Mouse (Mus musculus) hindbrain, embryonic 16.5 days (tissue): ENCODE results near the gene Gpr155. TPM values are rescaled to one million over a fixed set of nuclear protein-coding genes. Genes with fewer than 3 reads are reported as not detected.

Experiments
- ATAC-seq: fragments of 200-750 bp; cut with Nextera tagmentation; 2 replicates; pipeline ENCODE4 v1.8.0; 2017; ENCODE audit warnings: moderate TSS enrichment, moderate library complexity
- H3K27ac ChIP-seq: fragments of 300-500 bp; sonication (generic); 2 replicates; pipeline ENCODE4 v1.5.1; 2014; ENCODE audit warnings: low read depth, mild to moderate bottlenecking, control low read depth, low read length, moderate library complexity
- H3K27me3 ChIP-seq: fragments of 300-500 bp; sonication (generic); replicated peaks from 2 replicates; pipeline ENCODE4 v1.6.1; 2014; ENCODE audit warnings: low read length; ENCODE audit not compliant: control insufficient read depth, insufficient read depth
- H3K36me3 ChIP-seq: fragments of 300-500 bp; sonication (generic); 2 replicates; pipeline ENCODE4 v1.6.1; 2014; ENCODE audit warnings: mild to moderate bottlenecking, low read length, moderate library complexity, mixed read lengths; ENCODE audit not compliant: control insufficient read depth, insufficient read depth
- H3K4me1 ChIP-seq: fragments of 300-500 bp; sonication (generic); 2 replicates; pipeline ENCODE4 v1.6.1; 2014; ENCODE audit warnings: low read depth, low read length; ENCODE audit not compliant: control insufficient read depth, insufficient read depth
- H3K4me2 ChIP-seq: fragments of 300-500 bp; sonication (generic); 2 replicates; pipeline ENCODE4 v1.6.1; 2014; ENCODE audit warnings: mild to moderate bottlenecking, low read length, control low read depth, moderate library complexity
- H3K4me3 ChIP-seq: fragments of 300-500 bp; sonication (generic); 2 replicates; pipeline ENCODE4 v1.5.1; 2014; ENCODE audit warnings: mild to moderate bottlenecking, low read length, control low read depth, moderate library complexity
- H3K9ac ChIP-seq: fragments of 300-500 bp; sonication (generic); 2 replicates; pipeline ENCODE4 v1.6.1; 2014; ENCODE audit warnings: low read depth, mild to moderate bottlenecking, control low read depth, low read length, moderate library complexity
- H3K9me3 ChIP-seq: fragments of 300-500 bp; sonication (generic); 2 replicates; pipeline ENCODE4 v1.6.1; 2014; ENCODE audit warnings: mild to moderate bottlenecking, low read length, moderate library complexity; ENCODE audit not compliant: control insufficient read depth
- WGBS: fragments of 180-500 bp; shearing (Covaris S2); extraction: QIAGEN DNeasy Blood & Tissue Kit; methylation state at CpG from one replicate; pipeline ENCODE4 v1.1.7; 2014; 5-methylcytosine and 5-hydroxymethylcytosine counted together
- polyA plus RNA-seq: library from polyadenylated mRNA; unstranded; fragments of >200 nt; fragmentation: Nextera tagmentation; extraction: Ambion mirVana; gene quantifications from 2 replicates; pipeline ENCODE4 v1.2.1, GENCODE M21; 2015

Gene Gpr155
- polyA plus RNA-seq, 1 experiment from 2014 or later = 14.6 TPM

- Histone ChIP-seq H3K27me3 (no peaks in the 10 kb centered on the region), H3K36me3 (no peaks in the 10 kb centered on the region), H3K27ac (no peak overlapping the region), H3K4me2 (no peak overlapping the region), H3K9me3 (no peaks in the 10 kb centered on the region), H3K4me3 (no peak overlapping the region), H3K4me1 (no peaks in the 10 kb centered on the region), H3K9ac (no peak overlapping the region)
- no peak for ATAC-seq
- WGBS = 90% methylated on average over 5 of the region's 5 CpGs
Measured at GRCm38 (mm10) chr2:73319218-73319617, 67.2 kb downstream of the Gpr155 start.

GRCm38 (mm10) chr2:73317426-73317825 is 68.9 kb downstream of the Gpr155 start:
- Histone ChIP-seq H3K4me2 (no peak overlapping the region), H3K4me1 (peaks cover 3% of the 10 kb centered on the region), H3K27me3 (no peaks in the 10 kb centered on the region), H3K4me3 (no peak overlapping the region), H3K27ac (no peak overlapping the region), H3K9me3 (no peaks in the 10 kb centered on the region), H3K9ac (no peak overlapping the region), H3K36me3 (no peaks in the 10 kb centered on the region)
- ATAC-seq = no peak
- 91% methylated on average over 9 of the region's 9 CpGs for WGBS

GRCm38 (mm10) chr2:73314311-73314710 is 72.1 kb downstream of the Gpr155 start:
- Histone ChIP-seq H3K36me3 (peaks cover 7% of the 10 kb centered on the region; the same call in 1 of the 2 replicates), H3K27me3 (no peaks in the 10 kb centered on the region), H3K4me3 (no peak overlapping the region), H3K9ac (no peak overlapping the region), H3K27ac (no peak overlapping the region), H3K4me1 (peaks cover 12% of the 10 kb centered on the region), H3K4me2 (no peak overlapping the region), H3K9me3 (no peaks in the 10 kb centered on the region)
- ATAC-seq = no peak
- 92% methylated on average over 3 of the region's 3 CpGs for WGBS

- ATAC-seq = peak; percentile 21; the same call in 1 of the 2 replicates
- H3K27ac ChIP-seq = no peak overlapping the region; the same call in 1 of the 2 replicates
- peaks cover 13% of the 10 kb centered on the region for H3K36me3 ChIP-seq
- no peaks in the 10 kb centered on the region for H3K9me3 ChIP-seq
- 43% methylated on average over 14 of the region's 14 CpGs for WGBS
- H3K4me3 ChIP-seq = peak overlapping the region; percentile 76
- peaks cover 12% of the 10 kb centered on the region for H3K4me1 ChIP-seq
- peak overlapping the region; percentile 61 for H3K4me2 ChIP-seq
- peak overlapping the region; percentile 72 for H3K9ac ChIP-seq
- no peaks in the 10 kb centered on the region for H3K27me3 ChIP-seq
Measured at GRCm38 (mm10) chr2:73313117-73313501, 73.3 kb downstream of the Gpr155 start.

GRCm38 (mm10) chr2:73312152-73313116 is 73.9 kb downstream of the Gpr155 start, which contains the start of the genes Scrn3 and Cir1:
Scrn3 (plus strand) TSS chr2:73312601.
Cir1 (minus strand) TSS chr2:73312701.
- Histone ChIP-seq H3K4me1 (peaks cover 12% of the 10 kb centered on the region), H3K27ac (peak within 1 kb of the TSS; percentile 83), H3K4me2 (peak within 1 kb of the TSS; percentile 90), H3K9me3 (no peaks in the 10 kb centered on the region), H3K4me3 (peak within 1 kb of the TSS; percentile 76), H3K27me3 (no peaks in the 10 kb centered on the region), H3K9ac (peak within 1 kb of the TSS; percentile 72), H3K36me3 (peaks cover 14% of the 10 kb centered on the region)
- ATAC-seq = peak; percentile 99
- WGBS = under 1% methylated on average over 64 of the region's 64 CpGs

GRCm38 (mm10) chr2:73306006-73306405 is 80.4 kb downstream of the Gpr155 start:
- H3K27me3 ChIP-seq = no peaks in the 10 kb centered on the region
- peaks cover 32% of the 10 kb centered on the region for H3K36me3 ChIP-seq
- no peak overlapping the region for H3K27ac ChIP-seq
- H3K4me2 ChIP-seq = no peak overlapping the region
- H3K4me1 ChIP-seq = peaks cover under 1% of the 10 kb centered on the region; the same call in 1 of the 2 replicates
- no peaks in the 10 kb centered on the region for H3K9me3 ChIP-seq
- WGBS = 91% methylated on average over 7 of the region's 7 CpGs
- no peak overlapping the region for H3K4me3 ChIP-seq
- no peak overlapping the region for H3K9ac ChIP-seq
- no peak for ATAC-seq

- Histone ChIP-seq H3K9me3 (no peaks in the 10 kb centered on the region), H3K4me2 (no peak overlapping the region), H3K9ac (no peak overlapping the region), H3K27ac (no peak overlapping the region), H3K36me3 (peaks cover 29% of the 10 kb centered on the region), H3K4me1 (no peaks in the 10 kb centered on the region), H3K27me3 (no peaks in the 10 kb centered on the region), H3K4me3 (no peak overlapping the region)
- WGBS = 92% methylated on average over 5 of the region's 5 CpGs
- ATAC-seq = no peak
Measured at GRCm38 (mm10) chr2:73304506-73304905, 81.9 kb downstream of the Gpr155 start.

- no peak for ATAC-seq
- no peaks in the 10 kb centered on the region for H3K9me3 ChIP-seq
- H3K27me3 ChIP-seq = no peaks in the 10 kb centered on the region
- H3K4me3 ChIP-seq = no peak overlapping the region
- H3K4me1 ChIP-seq = no peaks in the 10 kb centered on the region
- H3K27ac ChIP-seq = no peak overlapping the region
- peaks cover 25% of the 10 kb centered on the region for H3K36me3 ChIP-seq
- H3K9ac ChIP-seq = no peak overlapping the region
- WGBS = 95% methylated on average over 9 of the region's 9 CpGs
- no peak overlapping the region for H3K4me2 ChIP-seq
Measured at GRCm38 (mm10) chr2:73302722-73303121, 83.7 kb downstream of the Gpr155 start.

GRCm38 (mm10) chr2:73301979-73302378 is 84.4 kb downstream of the Gpr155 start:
- no peak overlapping the region for H3K4me3 ChIP-seq
- H3K9me3 ChIP-seq = no peaks in the 10 kb centered on the region
- no peak overlapping the region for H3K9ac ChIP-seq
- no peaks in the 10 kb centered on the region for H3K4me1 ChIP-seq
- 94% methylated on average over 1 of the region's 1 CpGs for WGBS
- no peak overlapping the region for H3K27ac ChIP-seq
- peaks cover 22% of the 10 kb centered on the region for H3K36me3 ChIP-seq
- H3K27me3 ChIP-seq = no peaks in the 10 kb centered on the region
- no peak overlapping the region for H3K4me2 ChIP-seq
- no peak for ATAC-seq
